Mouse (Mus musculus): ENCODE data around the gene Syna. TPM values are rescaled to one million over a fixed set of nuclear protein-coding genes. Genes with fewer than 3 reads are reported as not detected.

Syna gene
- polyA plus RNA-seq, 1 experiment: 0.69 TPM

- Histone ChIP-seq H3K9ac (ENCODE audit: low read depth, poor library complexity, severe bottlenecking) (no peak overlapping the region), H3K9me3 (replicated peaks; ENCODE audit: control insufficient read depth, insufficient read depth, low read length, poor library complexity, severe bottlenecking) (no peaks in the 10 kb centered on the region), H3K27ac (ENCODE audit: insufficient read depth, low read length) (no peak overlapping the region), H3K36me3 (ENCODE audit: control insufficient read depth, insufficient read depth, low read length, poor library complexity, severe bottlenecking) (no peaks in the 10 kb centered on the region), H3K27me3 (ENCODE audit: control insufficient read depth, insufficient read depth, low read length, poor library complexity, severe bottlenecking) (no peaks in the 10 kb centered on the region), H3K4me3 (ENCODE audit: low read depth, low read length) (peak overlapping the region; percentile 43), H3K4me1 (ENCODE audit: control insufficient read depth, insufficient read depth, low read length) (peaks cover 10% of the 10 kb centered on the region)
- TF ChIP-seq EP300 (IDR thresholded peaks at IDR 0.05; ENCODE audit: insufficient read depth, low read depth, low read length): no peak
- TF ChIP-seq CTCF (IDR thresholded peaks at IDR 0.05; ENCODE audit: low read depth, low read length): no peak
- TF ChIP-seq POLR2A (IDR thresholded peaks at IDR 0.05; ENCODE audit: insufficient read depth, low read length): no peak
These were observed 11.9 kb upstream of the Syna start for GRCm38 (mm10) chr5:134571730-134572507.

DNA sequence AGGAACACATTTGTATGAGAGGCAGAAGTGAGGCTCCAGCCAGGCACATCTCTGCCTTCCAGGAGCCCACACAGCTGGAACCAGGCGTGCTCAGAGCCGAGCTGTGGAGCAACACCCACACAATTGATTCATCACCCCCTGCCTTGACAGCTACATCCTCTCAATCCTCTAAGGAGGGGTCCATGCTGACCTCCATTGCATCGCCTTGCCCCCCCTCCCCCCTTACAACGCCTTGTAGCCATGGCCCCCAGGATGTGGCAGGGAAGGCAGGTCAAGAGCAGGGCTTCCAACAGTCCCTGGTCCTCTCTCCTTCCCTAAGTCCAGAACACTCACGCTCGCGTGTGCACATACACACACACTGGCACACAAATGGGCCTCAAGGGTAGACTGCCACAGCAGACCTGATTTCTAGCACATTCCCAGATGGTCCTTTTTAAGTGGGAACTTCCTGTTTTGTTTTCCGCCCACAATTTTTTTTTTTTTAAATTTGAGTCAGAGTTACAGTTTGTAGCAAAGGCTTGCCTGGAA lies 9.1 kb upstream of the Syna start:
- H3K9me3 ChIP-seq (replicated peaks; ENCODE audit: control insufficient read depth, insufficient read depth, low read length, poor library complexity, severe bottlenecking): no peaks in the 10 kb centered on the region
- H3K4me3 ChIP-seq (ENCODE audit: low read depth, low read length): no peak overlapping the region
- no peaks in the 10 kb centered on the region for H3K36me3 ChIP-seq (ENCODE audit: control insufficient read depth, insufficient read depth, low read length, poor library complexity, severe bottlenecking)
- no peak overlapping the region for H3K9ac ChIP-seq (ENCODE audit: low read depth, poor library complexity, severe bottlenecking)
- H3K27me3 ChIP-seq (ENCODE audit: control insufficient read depth, insufficient read depth, low read length, poor library complexity, severe bottlenecking): no peaks in the 10 kb centered on the region
- H3K4me1 ChIP-seq (ENCODE audit: control insufficient read depth, insufficient read depth, low read length): peaks cover 10% of the 10 kb centered on the region
- peak overlapping the region; percentile 69 for H3K27ac ChIP-seq (ENCODE audit: insufficient read depth, low read length)
- TF ChIP-seq POLR2A (IDR thresholded peaks at IDR 0.05; ENCODE audit: insufficient read depth, low read length): no peak
- TF ChIP-seq EP300 (IDR thresholded peaks at IDR 0.05; ENCODE audit: insufficient read depth, low read depth, low read length): no peak
- no peak for TF ChIP-seq CTCF (IDR thresholded peaks at IDR 0.05; ENCODE audit: low read depth, low read length)

- Histone ChIP-seq H3K27ac (ENCODE audit: insufficient read depth, low read length) (peak overlapping the region; percentile 69), H3K9ac (ENCODE audit: low read depth, poor library complexity, severe bottlenecking) (no peak overlapping the region), H3K36me3 (ENCODE audit: control insufficient read depth, insufficient read depth, low read length, poor library complexity, severe bottlenecking) (no peaks in the 10 kb centered on the region), H3K27me3 (ENCODE audit: control insufficient read depth, insufficient read depth, low read length, poor library complexity, severe bottlenecking) (no peaks in the 10 kb centered on the region), H3K4me1 (ENCODE audit: control insufficient read depth, insufficient read depth, low read length) (peaks cover 10% of the 10 kb centered on the region), H3K4me3 (ENCODE audit: low read depth, low read length) (no peak overlapping the region), H3K9me3 (replicated peaks; ENCODE audit: control insufficient read depth, insufficient read depth, low read length, poor library complexity, severe bottlenecking) (no peaks in the 10 kb centered on the region)
- TF ChIP-seq EP300 (IDR thresholded peaks at IDR 0.05; ENCODE audit: insufficient read depth, low read depth, low read length) (no peak), POLR2A (IDR thresholded peaks at IDR 0.05; ENCODE audit: insufficient read depth, low read length) (no peak), CTCF (IDR thresholded peaks at IDR 0.05; ENCODE audit: low read depth, low read length) (no peak)
These were observed 8.1 kb upstream of the Syna start for GRCm38 (mm10) chr5:134568030-134568429.

- TF ChIP-seq EP300 (IDR thresholded peaks at IDR 0.05; ENCODE audit: insufficient read depth, low read depth, low read length): no peak
- no peak for TF ChIP-seq CTCF (IDR thresholded peaks at IDR 0.05; ENCODE audit: low read depth, low read length)
- no peak for TF ChIP-seq POLR2A (IDR thresholded peaks at IDR 0.05; ENCODE audit: insufficient read depth, low read length)
These were observed 7.5 kb upstream of the Syna start for GRCm38 (mm10) chr5:134567445-134567844.

GRCm38 (mm10) chr5:134565696-134566095 lies 5.7 kb upstream of the Syna start:
- Histone ChIP-seq H3K27me3 (ENCODE audit: control insufficient read depth, insufficient read depth, low read length, poor library complexity, severe bottlenecking) (no peaks in the 10 kb centered on the region), H3K36me3 (ENCODE audit: control insufficient read depth, insufficient read depth, low read length, poor library complexity, severe bottlenecking) (no peaks in the 10 kb centered on the region), H3K9me3 (replicated peaks; ENCODE audit: control insufficient read depth, insufficient read depth, low read length, poor library complexity, severe bottlenecking) (no peaks in the 10 kb centered on the region), H3K4me1 (ENCODE audit: control insufficient read depth, insufficient read depth, low read length) (peaks cover 6% of the 10 kb centered on the region), H3K27ac (ENCODE audit: insufficient read depth, low read length) (no peak overlapping the region), H3K4me3 (ENCODE audit: low read depth, low read length) (no peak overlapping the region), H3K9ac (ENCODE audit: low read depth, poor library complexity, severe bottlenecking) (no peak overlapping the region)
- TF ChIP-seq CTCF (IDR thresholded peaks at IDR 0.05; ENCODE audit: low read depth, low read length) (no peak), EP300 (IDR thresholded peaks at IDR 0.05; ENCODE audit: insufficient read depth, low read depth, low read length) (no peak), POLR2A (IDR thresholded peaks at IDR 0.05; ENCODE audit: insufficient read depth, low read length) (no peak)

More at GRCm38 (mm10) chr5:134567445-134567844, 7.5 kb upstream of the Syna start:
- Histone ChIP-seq H3K27ac (ENCODE audit: insufficient read depth, low read length) (peak overlapping the region; percentile 65), H3K4me1 (ENCODE audit: control insufficient read depth, insufficient read depth, low read length) (peaks cover 8% of the 10 kb centered on the region), H3K9ac (ENCODE audit: low read depth, poor library complexity, severe bottlenecking) (peak overlapping the region; percentile 22), H3K9me3 (replicated peaks; ENCODE audit: control insufficient read depth, insufficient read depth, low read length, poor library complexity, severe bottlenecking) (no peaks in the 10 kb centered on the region), H3K4me3 (ENCODE audit: low read depth, low read length) (no peak overlapping the region), H3K36me3 (ENCODE audit: control insufficient read depth, insufficient read depth, low read length, poor library complexity, severe bottlenecking) (no peaks in the 10 kb centered on the region), H3K27me3 (ENCODE audit: control insufficient read depth, insufficient read depth, low read length, poor library complexity, severe bottlenecking) (no peaks in the 10 kb centered on the region)

GRCm38 (mm10) chr5:134564272-134564671 lies 4.3 kb upstream of the Syna start:
- H3K4me1 ChIP-seq (ENCODE audit: control insufficient read depth, insufficient read depth, low read length): peaks cover 6% of the 10 kb centered on the region
- H3K27me3 ChIP-seq (ENCODE audit: control insufficient read depth, insufficient read depth, low read length, poor library complexity, severe bottlenecking): no peaks in the 10 kb centered on the region
- no peak overlapping the region for H3K4me3 ChIP-seq (ENCODE audit: low read depth, low read length)
- H3K9me3 ChIP-seq (replicated peaks; ENCODE audit: control insufficient read depth, insufficient read depth, low read length, poor library complexity, severe bottlenecking): no peaks in the 10 kb centered on the region
- H3K36me3 ChIP-seq (ENCODE audit: control insufficient read depth, insufficient read depth, low read length, poor library complexity, severe bottlenecking): no peaks in the 10 kb centered on the region
- no peak overlapping the region for H3K27ac ChIP-seq (ENCODE audit: insufficient read depth, low read length)
- TF ChIP-seq CTCF (IDR thresholded peaks at IDR 0.05; ENCODE audit: low read depth, low read length) (no peak), EP300 (IDR thresholded peaks at IDR 0.05; ENCODE audit: insufficient read depth, low read depth, low read length) (no peak), POLR2A (IDR thresholded peaks at IDR 0.05; ENCODE audit: insufficient read depth, low read length) (no peak)
- no peak overlapping the region for H3K9ac ChIP-seq (ENCODE audit: low read depth, poor library complexity, severe bottlenecking)

Data from ES-Bruce4 (cell line).